Mouse (Mus musculus) thymus, postnatal 25 days (tissue): ENCODE results near the gene Plcb1.

Experiments used
- DNase-seq: peaks from one replicate; pipeline ENCODE4 v3.0.0; 2022

The Plcb1 gene

GRCm38 (mm10) chr2:134785970-134786855, at the start of gene Plcb1:
TSS of gene Plcb1 (plus strand) at chr2:134786067.
- DNase-seq, result peak; percentile 2

GRCm38 (mm10) chr2:134755537-134755936, 30.3 kb upstream of the Plcb1 start:
- no peak for DNase-seq

- no peak for DNase-seq
These were observed 29.8 kb upstream of the Plcb1 start for GRCm38 (mm10) chr2:134756086-134756485.

GRCm38 (mm10) chr2:134761029-134761428, 24.8 kb upstream of the Plcb1 start:
- no peak for DNase-seq

GRCm38 (mm10) chr2:134763406-134763990, 22.4 kb upstream of the Plcb1 start:
- no peak for DNase-seq

- DNase-seq, result no peak
These were observed 21.4 kb upstream of the Plcb1 start for GRCm38 (mm10) chr2:134764506-134764905.

GRCm38 (mm10) chr2:134779826-134780225, 6.0 kb upstream of the Plcb1 start:
- DNase-seq, result no peak

GRCm38 (mm10) chr2:134780316-134780715, 5.6 kb upstream of the Plcb1 start:
- no peak for DNase-seq

- no peak for DNase-seq
These were observed 986 bp downstream of the Plcb1 start for GRCm38 (mm10) chr2:134786856-134787250.

GRCm38 (mm10) chr2:134787336-134788095, 1.6 kb downstream of the Plcb1 start:
- DNase-seq, result no peak

- DNase-seq, result no peak
These were observed 7.1 kb downstream of the Plcb1 start for GRCm38 (mm10) chr2:134792926-134793325.

- no peak for DNase-seq
These were observed 14.4 kb downstream of the Plcb1 start for GRCm38 (mm10) chr2:134800226-134800625.

GRCm38 (mm10) chr2:134816383-134816782, 30.5 kb downstream of the Plcb1 start:
- DNase-seq, result no peak

GRCm38 (mm10) chr2:134817058-134817840, 31.4 kb downstream of the Plcb1 start:
- no peak for DNase-seq

GRCm38 (mm10) chr2:134821176-134821575, 35.3 kb downstream of the Plcb1 start:
- no peak for DNase-seq

GRCm38 (mm10) chr2:134825645-134826044, 39.8 kb downstream of the Plcb1 start:
- no peak for DNase-seq

- no peak for DNase-seq
These were observed 40.5 kb downstream of the Plcb1 start for GRCm38 (mm10) chr2:134826111-134827005.

GRCm38 (mm10) chr2:134827778-134828487, 42.1 kb downstream of the Plcb1 start:
- no peak for DNase-seq

- no peak for DNase-seq
These were observed 46.0 kb downstream of the Plcb1 start for GRCm38 (mm10) chr2:134831861-134832260.

- no peak for DNase-seq
These were observed 50.2 kb downstream of the Plcb1 start for GRCm38 (mm10) chr2:134836097-134836496.

GRCm38 (mm10) chr2:134838185-134838584, 52.3 kb downstream of the Plcb1 start:
- no peak for DNase-seq
